Mouse (Mus musculus) cerebellum, adult 9-10 months (tissue): ENCODE measurements around the gene Ebi3.
A peak's percentile ranks its signal among the peaks of the same experiment; 100 is the strongest.

ENCODE experiments used
- DNase-seq: peaks from one replicate; pipeline ENCODE4 v3.0.0; 2022

The Ebi3 gene

DNA sequence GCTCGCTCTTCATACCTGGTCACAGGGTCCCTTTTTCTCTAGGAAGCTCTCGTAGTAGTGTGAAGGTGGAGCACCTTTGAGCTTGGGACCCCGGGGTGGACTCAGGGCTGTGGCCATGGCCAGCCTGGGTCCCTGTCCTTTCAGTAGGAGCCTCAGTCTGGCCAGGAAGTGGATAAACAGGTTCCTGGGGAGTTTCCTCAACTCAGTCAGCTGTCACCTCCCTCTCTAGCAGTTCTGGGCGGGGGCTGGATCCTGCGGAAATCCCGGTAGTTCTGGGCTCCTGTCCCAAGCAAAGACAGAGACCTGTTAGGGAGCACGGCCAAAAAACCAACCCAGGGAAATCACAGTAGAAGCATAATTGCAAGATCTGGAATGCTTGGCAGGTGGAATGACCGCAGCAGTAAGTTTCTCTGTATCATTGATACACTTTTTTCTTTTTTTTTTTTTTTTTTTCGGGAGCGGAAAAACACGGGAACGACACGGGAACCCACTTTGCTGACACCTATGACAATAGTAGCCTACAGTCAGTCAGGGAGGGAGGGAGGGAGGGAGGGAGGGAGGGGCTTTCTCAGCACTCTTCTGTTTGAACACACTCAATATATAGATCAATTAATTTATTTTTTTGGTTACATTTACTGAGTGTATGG, 53.1 kb downstream of the Ebi3 start, which contains the start of the genes Stap2 and Mpnd:
TSS of gene Stap2 (minus strand) at position 170 of the 647 bp plus-strand sequence.
TSS of gene Mpnd (plus strand) at position 297 of the 647 bp plus-strand sequence.
- DNase-seq: peak; percentile 74
